Mouse (Mus musculus) ES-Bruce4 (cell line): Measurements from ENCODE around the gene Kcnj2. TPM values are rescaled to one million over a fixed set of nuclear protein-coding genes. Genes with fewer than 3 reads are reported as not detected.

Source experiments
- H3K27ac ChIP-seq: 2 replicates; pipeline ENCODE4 v1.5.1; 2012; ENCODE audit warnings: low read length, inconsistent platforms; ENCODE audit not compliant: insufficient read depth
- H3K27me3 ChIP-seq: 2 replicates; pipeline ENCODE4 v1.6.1; 2012; ENCODE audit warnings: mild to moderate bottlenecking, low read length, inconsistent platforms; ENCODE audit not compliant: control insufficient read depth, poor library complexity, insufficient read depth, severe bottlenecking
- H3K36me3 ChIP-seq: 2 replicates; pipeline ENCODE4 v1.6.1; 2012; ENCODE audit warnings: inconsistent platforms, mild to moderate bottlenecking, low read length, moderate library complexity; ENCODE audit not compliant: control insufficient read depth, poor library complexity, insufficient read depth, severe bottlenecking
- H3K4me1 ChIP-seq: one replicate; pipeline ENCODE4 v1.8.1; 2011; ENCODE audit warnings: low read length; ENCODE audit not compliant: control insufficient read depth, insufficient read depth
- H3K4me3 ChIP-seq: 2 replicates; pipeline ENCODE4 v1.5.1; 2011; ENCODE audit warnings: low read depth, mild to moderate bottlenecking, low read length
- H3K9ac ChIP-seq: 2 replicates; pipeline ENCODE4 v1.6.1; 2012; ENCODE audit warnings: low read depth, mild to moderate bottlenecking, inconsistent platforms; ENCODE audit not compliant: poor library complexity, severe bottlenecking
- H3K9me3 ChIP-seq: replicated peaks from 2 replicates; pipeline ENCODE4 v1.6.1; 2012; ENCODE audit warnings: mild to moderate bottlenecking, low read length, inconsistent platforms; ENCODE audit not compliant: control insufficient read depth, poor library complexity, insufficient read depth, severe bottlenecking
- CTCF ChIP-seq: IDR thresholded peaks from one replicate; pipeline ENCODE4 v1.8.1; 2011; ENCODE audit warnings: low read depth, low read length
- EP300 ChIP-seq: IDR thresholded peaks from 2 replicates; pipeline ENCODE4 v1.6.1; 2011; ENCODE audit warnings: low read depth, low read length; ENCODE audit not compliant: insufficient read depth
- POLR2A ChIP-seq: IDR thresholded peaks from one replicate; pipeline ENCODE4 v1.8.1; 2011; ENCODE audit warnings: low read length; ENCODE audit not compliant: insufficient read depth
- polyA plus RNA-seq: library from polyadenylated mRNA; stranded (reverse); fragments of >200 nt; gene quantifications from 2 replicates; pipeline ENCODE4 v1.2.4, GENCODE M21; 2011; ENCODE audit warnings: low read depth; ENCODE audit not compliant: missing spikeins, insufficient read depth, insufficient read length

Kcnj2 gene
- polyA plus RNA-seq, 1 experiment = 0.15 TPM

- Histone ChIP-seq H3K36me3 (no peaks in the 10 kb centered on the region), H3K4me1 (no peaks in the 10 kb centered on the region), H3K27ac (no peak overlapping the region), H3K4me3 (no peak overlapping the region), H3K9me3 (no peaks in the 10 kb centered on the region), H3K27me3 (no peaks in the 10 kb centered on the region), H3K9ac (no peak overlapping the region)
- TF ChIP-seq POLR2A = no peak
- TF ChIP-seq CTCF = no peak
- no peak for TF ChIP-seq EP300
These were observed 11.7 kb upstream of the Kcnj2 start for GRCm38 (mm10) chr11:111054252-111054651.

GRCm38 (mm10) chr11:111054854-111055822 is 10.8 kb upstream of the Kcnj2 start:
- Histone ChIP-seq H3K27me3 (no peaks in the 10 kb centered on the region), H3K36me3 (no peaks in the 10 kb centered on the region), H3K4me3 (no peak overlapping the region), H3K9ac (no peak overlapping the region), H3K27ac (no peak overlapping the region), H3K9me3 (no peaks in the 10 kb centered on the region), H3K4me1 (no peaks in the 10 kb centered on the region)
- TF ChIP-seq POLR2A = no peak
- TF ChIP-seq EP300 = no peak
- TF ChIP-seq CTCF = no peak

GRCm38 (mm10) chr11:111056030-111056429 is 9.9 kb upstream of the Kcnj2 start:
- TF ChIP-seq POLR2A (no peak), CTCF (no peak)
- Histone ChIP-seq H3K9me3 (no peaks in the 10 kb centered on the region), H3K27me3 (no peaks in the 10 kb centered on the region), H3K36me3 (no peaks in the 10 kb centered on the region), H3K27ac (no peak overlapping the region), H3K4me3 (no peak overlapping the region), H3K9ac (no peak overlapping the region), H3K4me1 (no peaks in the 10 kb centered on the region)

- Histone ChIP-seq H3K9me3 (no peaks in the 10 kb centered on the region), H3K27me3 (no peaks in the 10 kb centered on the region), H3K27ac (no peak overlapping the region), H3K4me3 (no peak overlapping the region), H3K9ac (no peak overlapping the region), H3K4me1 (no peaks in the 10 kb centered on the region), H3K36me3 (no peaks in the 10 kb centered on the region)
- no peak for TF ChIP-seq CTCF
- TF ChIP-seq POLR2A = no peak
- no peak for TF ChIP-seq EP300
These were observed 8.5 kb upstream of the Kcnj2 start for GRCm38 (mm10) chr11:111057435-111057834.

- H3K4me3 ChIP-seq = no peak overlapping the region
- H3K9ac ChIP-seq = no peak overlapping the region
- no peaks in the 10 kb centered on the region for H3K4me1 ChIP-seq
- H3K9me3 ChIP-seq = no peaks in the 10 kb centered on the region
- no peak overlapping the region for H3K27ac ChIP-seq
- H3K36me3 ChIP-seq = no peaks in the 10 kb centered on the region
- TF ChIP-seq POLR2A (no peak), CTCF (no peak), EP300 (no peak)
- H3K27me3 ChIP-seq = no peaks in the 10 kb centered on the region
These were observed 6.5 kb upstream of the Kcnj2 start for GRCm38 (mm10) chr11:111059440-111059839.

- no peak overlapping the region for H3K9ac ChIP-seq
- no peaks in the 10 kb centered on the region for H3K9me3 ChIP-seq
- H3K27ac ChIP-seq = no peak overlapping the region
- no peak overlapping the region for H3K4me3 ChIP-seq
- no peaks in the 10 kb centered on the region for H3K27me3 ChIP-seq
- H3K36me3 ChIP-seq = no peaks in the 10 kb centered on the region
- TF ChIP-seq EP300 (no peak), POLR2A (no peak), CTCF (no peak)
- H3K4me1 ChIP-seq = no peaks in the 10 kb centered on the region
These were observed 5.7 kb upstream of the Kcnj2 start for GRCm38 (mm10) chr11:111060216-111060615.
